Mouse (Mus musculus) liver, embryonic 15.5 days (tissue): Measurements from ENCODE around the gene Pcnx. TPM values are rescaled to one million over a fixed set of nuclear protein-coding genes. Genes with fewer than 3 reads are reported as not detected.

ENCODE experiments used
- ATAC-seq: fragments of 200-750 bp; cut with Nextera tagmentation; 2 replicates; pipeline ENCODE4 v1.8.0; 2017; ENCODE audit warnings: moderate number of reproducible peaks, mild to moderate bottlenecking, moderate library complexity; ENCODE audit not compliant: insufficient read depth
- H3K27ac ChIP-seq: fragments of 300-500 bp; sonication (generic); replicated peaks from 2 replicates; pipeline ENCODE4 v1.5.1; 2015; ENCODE audit warnings: mild to moderate bottlenecking, inconsistent platforms
- H3K27me3 ChIP-seq: fragments of 300-500 bp; sonication (generic); 2 replicates; pipeline ENCODE4 v1.6.1; 2015; ENCODE audit warnings: mild to moderate bottlenecking, inconsistent platforms
- H3K36me3 ChIP-seq: fragments of 300-500 bp; sonication (generic); replicated peaks from 2 replicates; pipeline ENCODE4 v1.6.1; 2015; ENCODE audit warnings: moderate library complexity, mild to moderate bottlenecking, inconsistent platforms
- H3K4me1 ChIP-seq: fragments of 300-500 bp; sonication (generic); replicated peaks from 2 replicates; pipeline ENCODE4 v1.6.1; 2015; ENCODE audit warnings: inconsistent platforms
- H3K4me2 ChIP-seq: fragments of 300-500 bp; sonication (generic); 2 replicates; pipeline ENCODE4 v1.6.1; 2015; ENCODE audit warnings: moderate library complexity, mild to moderate bottlenecking, inconsistent platforms
- H3K4me3 ChIP-seq: fragments of 300-500 bp; sonication (generic); replicated peaks from 2 replicates; pipeline ENCODE4 v1.5.1; 2015; ENCODE audit warnings: mild to moderate bottlenecking, inconsistent platforms
- H3K9ac ChIP-seq: fragments of 300-500 bp; sonication (generic); 2 replicates; pipeline ENCODE4 v1.6.1; 2015; ENCODE audit warnings: moderate library complexity, mild to moderate bottlenecking, inconsistent platforms
- H3K9me3 ChIP-seq: fragments of 300-500 bp; sonication (generic); replicated peaks from 2 replicates; pipeline ENCODE4 v1.6.1; 2016; ENCODE audit warnings: inconsistent platforms
- WGBS: fragments of 180-500 bp; shearing (Covaris S2); methylation state at CpG from one replicate; pipeline ENCODE4 v1.1.7; 2015; ENCODE audit warnings: mixed read lengths; ENCODE audit not compliant: insufficient replicate concordance; 5-methylcytosine and 5-hydroxymethylcytosine counted together
- polyA plus RNA-seq: library from polyadenylated mRNA; unstranded; fragments of >200 nt; fragmentation: Nextera tagmentation; extraction: Ambion mirVana; gene quantifications from 2 replicates; pipeline ENCODE4 v1.2.1, GENCODE M21; 2015

Pcnx gene
- polyA plus RNA-seq, 1 experiment from 2014 or later = 1.3 TPM

GRCm38 (mm10) chr12:81958351-81958750 lies 98.5 kb downstream of the Pcnx start:
- Histone ChIP-seq H3K4me2 (no peak overlapping the region), H3K36me3 (no peaks in the 10 kb centered on the region), H3K27ac (no peak overlapping the region), H3K4me1 (no peaks in the 10 kb centered on the region), H3K4me3 (no peak overlapping the region), H3K9ac (no peak overlapping the region), H3K9me3 (no peaks in the 10 kb centered on the region), H3K27me3 (no peaks in the 10 kb centered on the region)
- no peak for ATAC-seq
- WGBS = 66% methylated on average over 4 of the region's 4 CpGs

GRCm38 (mm10) chr12:81965416-81965815 lies 105.6 kb downstream of the Pcnx start:
- H3K9me3 ChIP-seq = no peaks in the 10 kb centered on the region
- 0 out of 2 replicates have a peak, but pooled peaks cover 5% of the 10 kb centered on the region for H3K36me3 ChIP-seq
- H3K4me1 ChIP-seq = no peaks in the 10 kb centered on the region
- no peak overlapping the region for H3K4me2 ChIP-seq
- no peak overlapping the region for H3K27ac ChIP-seq
- no peak overlapping the region for H3K4me3 ChIP-seq
- no peaks in the 10 kb centered on the region for H3K27me3 ChIP-seq
- no peak overlapping the region for H3K9ac ChIP-seq
- WGBS = 72% methylated on average over 2 of the region's 2 CpGs
- no peak for ATAC-seq

- WGBS = 75% methylated on average over 19 of the region's 19 CpGs
- H3K27ac ChIP-seq = no peak overlapping the region
- H3K9me3 ChIP-seq = no peaks in the 10 kb centered on the region
- no peaks in the 10 kb centered on the region for H3K4me1 ChIP-seq
- no peaks in the 10 kb centered on the region for H3K27me3 ChIP-seq
- no peak overlapping the region for H3K9ac ChIP-seq
- H3K4me2 ChIP-seq = no peak overlapping the region; the same call in 1 of the 2 replicates
- H3K36me3 ChIP-seq = no peaks in the 10 kb centered on the region
- no peak overlapping the region for H3K4me3 ChIP-seq
- no peak for ATAC-seq
Measured at GRCm38 (mm10) chr12:81971042-81971883, 111.4 kb downstream of the Pcnx start.

GRCm38 (mm10) chr12:81971884-81972362 lies 112.1 kb downstream of the Pcnx start:
- no peak overlapping the region for H3K4me2 ChIP-seq
- H3K27me3 ChIP-seq = no peaks in the 10 kb centered on the region
- H3K27ac ChIP-seq = no peak overlapping the region
- H3K9ac ChIP-seq = no peak overlapping the region
- H3K36me3 ChIP-seq = no peaks in the 10 kb centered on the region
- H3K4me1 ChIP-seq = no peaks in the 10 kb centered on the region
- H3K4me3 ChIP-seq = no peak overlapping the region
- H3K9me3 ChIP-seq = no peaks in the 10 kb centered on the region
- ATAC-seq = no peak
- WGBS = 67% methylated on average over 8 of the region's 8 CpGs

- H3K9me3 ChIP-seq = no peaks in the 10 kb centered on the region
- H3K27ac ChIP-seq = no peak overlapping the region
- 0 out of 2 replicates have a peak, but pooled peaks cover 2% of the 10 kb centered on the region for H3K36me3 ChIP-seq
- no peak overlapping the region for H3K4me2 ChIP-seq
- ATAC-seq = no peak
- no peak overlapping the region for H3K4me3 ChIP-seq
- H3K4me1 ChIP-seq = no peaks in the 10 kb centered on the region
- 42% methylated on average over 2 of the region's 2 CpGs for WGBS
- no peaks in the 10 kb centered on the region for H3K27me3 ChIP-seq
- no peak overlapping the region for H3K9ac ChIP-seq
Measured at GRCm38 (mm10) chr12:81974806-81975205, 115.0 kb downstream of the Pcnx start.

GRCm38 (mm10) chr12:81977346-81977745 lies 117.5 kb downstream of the Pcnx start:
- Histone ChIP-seq H3K4me2 (no peak overlapping the region), H3K27ac (no peak overlapping the region), H3K4me1 (no peaks in the 10 kb centered on the region), H3K9ac (no peak overlapping the region), H3K9me3 (no peaks in the 10 kb centered on the region), H3K36me3 (0 out of 2 replicates have a peak, but pooled peaks cover 7% of the 10 kb centered on the region), H3K27me3 (no peaks in the 10 kb centered on the region), H3K4me3 (no peak overlapping the region)
- ATAC-seq = no peak
- 62% methylated on average over 4 of the region's 4 CpGs for WGBS

GRCm38 (mm10) chr12:81979312-81979711 lies 119.5 kb downstream of the Pcnx start:
- Histone ChIP-seq H3K4me2 (no peak overlapping the region), H3K27ac (no peak overlapping the region), H3K36me3 (peaks cover 9% of the 10 kb centered on the region; the same call in 1 of the 2 replicates), H3K9ac (no peak overlapping the region), H3K4me3 (no peak overlapping the region), H3K9me3 (no peaks in the 10 kb centered on the region), H3K27me3 (no peaks in the 10 kb centered on the region), H3K4me1 (no peaks in the 10 kb centered on the region)
- no peak for ATAC-seq
- 62% methylated on average over 2 of the region's 2 CpGs for WGBS

GRCm38 (mm10) chr12:81992106-81992505 lies 132.3 kb downstream of the Pcnx start:
- Histone ChIP-seq H3K4me3 (no peak overlapping the region), H3K4me1 (no peaks in the 10 kb centered on the region), H3K4me2 (no peak overlapping the region), H3K9ac (no peak overlapping the region), H3K27ac (no peak overlapping the region), H3K27me3 (no peaks in the 10 kb centered on the region), H3K36me3 (peaks cover 4% of the 10 kb centered on the region; the same call in 1 of the 2 replicates), H3K9me3 (no peaks in the 10 kb centered on the region)
- WGBS = 60% methylated on average over 4 of the region's 4 CpGs
- no peak for ATAC-seq

GRCm38 (mm10) chr12:81992996-81993395 lies 133.2 kb downstream of the Pcnx start:
- H3K9me3 ChIP-seq = no peaks in the 10 kb centered on the region
- H3K4me1 ChIP-seq = no peaks in the 10 kb centered on the region
- H3K4me3 ChIP-seq = no peak overlapping the region
- H3K27me3 ChIP-seq = no peaks in the 10 kb centered on the region
- no peak overlapping the region for H3K9ac ChIP-seq
- 71% methylated on average over 6 of the region's 6 CpGs for WGBS
- no peak overlapping the region for H3K27ac ChIP-seq
- H3K4me2 ChIP-seq = no peak overlapping the region
- H3K36me3 ChIP-seq = peaks cover 4% of the 10 kb centered on the region; the same call in 1 of the 2 replicates
- no peak for ATAC-seq

GRCm38 (mm10) chr12:81994911-81995667 lies 135.3 kb downstream of the Pcnx start:
- H3K4me3 ChIP-seq = no peak overlapping the region
- no peak overlapping the region for H3K4me2 ChIP-seq
- H3K27ac ChIP-seq = no peak overlapping the region
- no peaks in the 10 kb centered on the region for H3K9me3 ChIP-seq
- no peaks in the 10 kb centered on the region for H3K27me3 ChIP-seq
- no peaks in the 10 kb centered on the region for H3K4me1 ChIP-seq
- no peak for ATAC-seq
- peaks cover 4% of the 10 kb centered on the region; the same call in 1 of the 2 replicates for H3K36me3 ChIP-seq
- no peak overlapping the region for H3K9ac ChIP-seq
- WGBS = 78% methylated on average over 20 of the region's 20 CpGs
